Mouse (Mus musculus) heart, postnatal 0 days (tissue): Measurements from ENCODE around the gene Gm49380.

ENCODE experiments used
- CTCF ChIP-seq: IDR thresholded peaks from 2 replicates; pipeline ENCODE4 v1.5.1; 2016; ENCODE audit warnings: antibody characterized with exemption, control low read depth, low read depth
- EP300 ChIP-seq: IDR thresholded peaks from 2 replicates; pipeline ENCODE4 v1.6.1; 2016; ENCODE audit warnings: antibody characterized with exemption, low read depth

DNA sequence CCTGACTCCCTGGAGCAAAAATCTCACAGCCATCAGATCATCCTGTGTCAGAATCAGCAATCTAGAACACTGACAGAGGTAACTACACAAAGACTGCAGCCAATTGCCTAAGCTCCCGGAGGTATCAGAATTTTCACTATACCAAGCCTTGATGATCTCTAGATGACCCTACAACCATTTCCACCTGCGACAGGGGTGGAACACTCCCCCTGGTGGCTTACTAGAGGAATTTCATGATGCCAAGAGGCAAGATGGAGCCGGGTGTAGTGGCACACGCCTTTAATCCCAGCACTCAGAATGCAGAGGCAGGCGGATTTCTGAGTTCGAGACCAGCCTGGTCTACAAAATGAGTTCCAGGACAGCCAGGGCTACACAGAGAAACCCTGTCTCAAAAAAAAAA is 11.0 kb upstream of the Gm49380 start:
- TF ChIP-seq CTCF (peak; percentile 54), EP300 (no peak)
